In genomic region chr12:117449080-117449479, GRCm38 (mm10) we compare ENCODE assay signal across 23 mouse cellular contexts.
DNase-seq lines count a peak whose midpoint lies in the region; ATAC-seq and TF ChIP-seq lines count a peak whose summit lies in the region.
"Had no signal": no experiment of that assay in that cellular context is flagged by ENCODE, and none has a peak within 500 bp of the region (broad histone marks: within the 10 kb centered on the region; RNA-seq: fewer than 3 reads in every experiment).

No protein-coding gene starts in this region.

- no peaks in the 10 kb centered on the region for H3K79me2 ChIP-seq in heart, adult 2 months (replicated peaks; ENCODE audit: control insufficient read depth, insufficient read depth, low read length)

- H3K36me3 ChIP-seq in forebrain, embryonic 11.5 days (ENCODE audit: control insufficient read depth, insufficient read depth, low read length): no peaks in the 10 kb centered on the region
- no peaks in the 10 kb centered on the region for H3K36me3 ChIP-seq in forebrain, embryonic 14.5 days (ENCODE audit: control insufficient read depth, insufficient read depth, low read length)
- H3K36me3 ChIP-seq in heart, adult 2 months (ENCODE audit: control insufficient read depth, insufficient read depth, low read length): peaks cover 2% of the 10 kb centered on the region; the same call in 1 of the 2 replicates
- no peaks in the 10 kb centered on the region for H3K36me3 ChIP-seq in hindbrain, embryonic 10.5 days
- H3K36me3 ChIP-seq: embryonic facial prominence, embryonic 12.5 days; embryonic facial prominence, embryonic 15.5 days; forebrain, embryonic 12.5 days; hindbrain, embryonic 12.5 days; intestine, embryonic 15.5 days had no signal

- H3K27me3 ChIP-seq in forebrain, embryonic 11.5 days (ENCODE audit: control insufficient read depth, insufficient read depth, low read length): no peaks in the 10 kb centered on the region
- H3K27me3 ChIP-seq in forebrain, embryonic 14.5 days (replicated peaks; ENCODE audit: control insufficient read depth, insufficient read depth, low read length): no peaks in the 10 kb centered on the region
- H3K27me3 ChIP-seq in heart, adult 2 months (ENCODE audit: control insufficient read depth, insufficient read depth, low read length): no peaks in the 10 kb centered on the region
- no peaks in the 10 kb centered on the region for H3K27me3 ChIP-seq in hindbrain, embryonic 10.5 days (ENCODE audit: insufficient read depth, poor library complexity, severe bottlenecking)
- H3K27me3 ChIP-seq: embryonic facial prominence, embryonic 12.5 days; embryonic facial prominence, embryonic 15.5 days; hindbrain, embryonic 12.5 days; intestine, embryonic 15.5 days had no signal

- TF ChIP-seq POLR2A in heart, adult 2 months (IDR thresholded peaks at IDR 0.05; ENCODE audit: insufficient read depth, low read depth, low read length): no peak

- H3K27ac ChIP-seq in forebrain, embryonic 11.5 days (ENCODE audit: low read depth, low read length): no peak overlapping the region
- no peak overlapping the region for H3K27ac ChIP-seq in forebrain, embryonic 14.5 days (ENCODE audit: low read depth, low read length)
- H3K27ac ChIP-seq in heart, adult 2 months: peak overlapping the region; percentile 76
- no peak overlapping the region for H3K27ac ChIP-seq in hindbrain, embryonic 10.5 days
- H3K27ac ChIP-seq: embryonic facial prominence, embryonic 12.5 days; embryonic facial prominence, embryonic 15.5 days; forebrain, embryonic 12.5 days; hindbrain, embryonic 12.5 days; intestine, embryonic 15.5 days had no signal

- intact Hi-C loops in heart, adult 2 months (cut with DNase I): loop anchor here (2.0 kb wide), 1 partner anchor 86 kb away; no protein-coding TSS in a partner anchor
- intact Hi-C loops in heart, postnatal 10 days (cut with DNase I): loop anchor here (5.0 kb wide), 1 partner anchor 83 kb away; no protein-coding TSS in a partner anchor

- no peak overlapping the region for H3K4me2 ChIP-seq in forebrain, embryonic 11.5 days (ENCODE audit: low read depth, low read length, severe bottlenecking)
- no peak overlapping the region for H3K4me2 ChIP-seq in forebrain, embryonic 14.5 days (ENCODE audit: low read length)
- H3K4me2 ChIP-seq: embryonic facial prominence, embryonic 12.5 days; embryonic facial prominence, embryonic 15.5 days; forebrain, embryonic 12.5 days; heart, embryonic 11.5 days; hindbrain, embryonic 12.5 days; intestine, embryonic 15.5 days had no signal

- TF ChIP-seq EP300 in heart, adult 2 months (IDR thresholded peaks at IDR 0.05; ENCODE audit: insufficient read depth, low read depth, low read length): no peak

- 96% methylated on average over 2 of the region's 2 CpGs for WGBS in forebrain, embryonic 11.5 days
- WGBS in forebrain, embryonic 14.5 days: 100% methylated on average over 2 of the region's 2 CpGs
- 88% methylated on average over 2 of the region's 2 CpGs for WGBS in heart, adult 2 months
- 88% methylated on average over 2 of the region's 2 CpGs for WGBS in hindbrain, embryonic 10.5 days

- no peak overlapping the region for H3K9ac ChIP-seq in forebrain, embryonic 11.5 days (ENCODE audit: low read length)
- H3K9ac ChIP-seq in forebrain, embryonic 14.5 days (ENCODE audit: low read length): no peak overlapping the region
- no peak overlapping the region for H3K9ac ChIP-seq in heart, adult 2 months (ENCODE audit: low read depth, low read length)
- H3K9ac ChIP-seq: embryonic facial prominence, embryonic 12.5 days; embryonic facial prominence, embryonic 15.5 days; forebrain, embryonic 12.5 days; hindbrain, embryonic 12.5 days; intestine, embryonic 15.5 days had no signal

- DNase-seq in forebrain, embryonic 11.5 days (ENCODE audit: low spot score): peak; percentile 11
- DNase-seq in forebrain, embryonic 14.5 days (ENCODE audit: low spot score): no peak
- DNase-seq in heart, adult 2 months: no peak
- no peak for DNase-seq in heart, postnatal 10 days
- peak; percentile 73 for DNase-seq in R1 (ENCODE audit: low read depth, low spot score)
- DNase-seq in hindbrain, embryonic 10.5 days (ENCODE audit: low spot score): no peak
- DNase-seq: adrenal gland, postnatal 10 days; adrenal gland, postnatal 36 days; cerebellum, adult 18-20 months; cerebellum, adult 9-10 months; cerebellum, postnatal 14 days; gastrocnemius, postnatal 25 days; heart, postnatal 4 days; kidney, adult 11 months; kidney, adult 8-10 months had no signal

- no peak for TF ChIP-seq CTCF in heart, adult 2 months (IDR thresholded peaks at IDR 0.05)

- H3K9me3 ChIP-seq in forebrain, embryonic 11.5 days (ENCODE audit: control insufficient read depth, low read length): no peaks in the 10 kb centered on the region
- H3K9me3 ChIP-seq in forebrain, embryonic 14.5 days (replicated peaks; ENCODE audit: control insufficient read depth, low read length): no peaks in the 10 kb centered on the region
- no peaks in the 10 kb centered on the region for H3K9me3 ChIP-seq in hindbrain, embryonic 10.5 days
- H3K9me3 ChIP-seq: embryonic facial prominence, embryonic 12.5 days; embryonic facial prominence, embryonic 15.5 days; forebrain, embryonic 12.5 days; hindbrain, embryonic 12.5 days; intestine, embryonic 15.5 days had no signal

- H3K4me1 ChIP-seq in forebrain, embryonic 11.5 days (replicated peaks; ENCODE audit: control insufficient read depth, insufficient read depth, low read length): peaks cover 2% of the 10 kb centered on the region; the same call in 1 of the 2 replicates
- H3K4me1 ChIP-seq in forebrain, embryonic 14.5 days (ENCODE audit: control insufficient read depth, insufficient read depth, low read length): no peaks in the 10 kb centered on the region; the same call in 1 of the 2 replicates
- peaks cover 7% of the 10 kb centered on the region for H3K4me1 ChIP-seq in heart, adult 2 months (ENCODE audit: control insufficient read depth, insufficient read depth, low read length)
- H3K4me1 ChIP-seq in hindbrain, embryonic 10.5 days (replicated peaks): peaks cover 16% of the 10 kb centered on the region

- no peak for ATAC-seq in forebrain, embryonic 11.5 days (replicated peaks; ENCODE audit: low FRiP score)
- no peak for ATAC-seq in forebrain, embryonic 14.5 days
- ATAC-seq: forebrain, embryonic 16.5 days; hindbrain, embryonic 16.5 days; intestine, embryonic 15.5 days had no signal

- H3K4me3 ChIP-seq in forebrain, embryonic 11.5 days (ENCODE audit: low read depth, low read length): no peak overlapping the region
- H3K4me3 ChIP-seq in forebrain, embryonic 14.5 days (ENCODE audit: low read depth, low read length): no peak overlapping the region
- no peak overlapping the region for H3K4me3 ChIP-seq in heart, adult 2 months
- H3K4me3 ChIP-seq in hindbrain, embryonic 10.5 days: no peak overlapping the region
- H3K4me3 ChIP-seq: embryonic facial prominence, embryonic 12.5 days; embryonic facial prominence, embryonic 15.5 days; forebrain, embryonic 12.5 days; hindbrain, embryonic 12.5 days; intestine, embryonic 15.5 days had no signal

Comparison
In these comparisons a context has a peak if more than half of its experiments do, and no peak if none do; other contexts are left out.
1. DNase-seq: peak in forebrain, embryonic 11.5 days (single experiment) and R1 (single experiment); none in forebrain, embryonic 14.5 days (single experiment), heart, adult 2 months (0 of 2), heart, postnatal 10 days (0 of 2) and hindbrain, embryonic 10.5 days (single experiment).